Mouse (Mus musculus): ENCODE measurements around the gene Scrn3.
A peak's percentile ranks its signal among the peaks of the same experiment; 100 is the strongest.

The Scrn3 gene

GRCm38 (mm10) chr2:73385641-73386355, 73.4 kb downstream of the Scrn3 start:
- no peak for DNase-seq (ENCODE audit: low spot score)

DNA sequence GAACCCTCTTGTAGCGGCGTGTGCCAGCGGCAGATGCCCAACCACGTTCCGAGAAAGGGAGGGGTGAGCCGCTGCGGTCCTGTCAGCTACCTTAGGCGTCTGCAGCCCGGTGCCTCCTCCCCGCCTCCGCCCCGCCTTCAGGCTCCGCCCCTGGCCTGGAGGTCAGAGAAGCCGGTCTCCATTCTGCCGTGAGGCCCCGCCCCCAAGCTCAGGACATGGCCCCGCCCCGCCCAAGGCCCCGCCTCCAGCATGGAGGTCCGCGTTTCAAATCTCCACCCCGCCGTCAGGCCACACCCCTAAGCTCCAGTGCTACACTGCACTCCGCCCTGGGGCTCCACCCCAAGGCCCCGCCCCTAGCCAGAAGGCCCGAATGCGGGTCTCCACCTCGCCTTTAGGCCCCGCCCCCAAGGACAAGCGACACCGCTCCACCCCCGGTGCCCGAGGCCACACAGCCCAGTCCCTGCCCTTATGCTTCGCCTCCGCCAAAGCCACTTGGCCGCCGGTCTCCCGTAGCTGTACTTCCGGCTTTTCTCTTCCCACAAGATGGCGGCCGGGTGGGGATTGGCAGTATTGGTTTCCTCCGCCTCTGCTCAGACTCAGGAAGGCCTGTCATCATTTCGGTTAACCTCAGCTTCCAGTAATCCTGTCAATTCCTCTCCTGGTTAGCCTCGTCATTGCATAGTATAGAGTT, 74.1 kb downstream of the Scrn3 start, which contains the start of gene Gpr155:
Gpr155 (minus strand) TSS at position 217 of the 691 bp plus-strand sequence.
- peak; percentile 93 for DNase-seq (ENCODE audit: low spot score)
